Mouse (Mus musculus) stomach, embryonic 14.5 days (tissue): ENCODE measurements at regions not wholly inside any gene's neighbourhood (a gene's known extent, or its start where the extent isn't known, plus 50 kb on each side); places are given as distances from the start of the nearest gene placed in this dataset.
"Not testable (repeated sequence)": the region's sequence is repeated elsewhere in the genome, so short reads cannot be mapped to it uniquely, and the experiment has no call there.

ENCODE experiments used
- ATAC-seq: fragments of 200-750 bp; cut with Nextera tagmentation; 2 replicates; pipeline ENCODE4 v1.8.0; 2017; ENCODE audit warnings: low read depth, moderate TSS enrichment; ENCODE audit not compliant: insufficient number of reproducible peaks, insufficient read depth, low FRiP score
- H3K27ac ChIP-seq: fragments of 300-500 bp; sonication (generic); 2 replicates; pipeline ENCODE4 v1.5.1; 2014; ENCODE audit warnings: mild to moderate bottlenecking, low read length, moderate library complexity, mixed read lengths
- H3K27me3 ChIP-seq: fragments of 300-500 bp; sonication (generic); 2 replicates; pipeline ENCODE4 v1.6.1; 2014; ENCODE audit warnings: low read length, control low read depth, mixed read lengths; ENCODE audit not compliant: control insufficient read depth, insufficient read depth
- H3K36me3 ChIP-seq: fragments of 300-500 bp; sonication (generic); 2 replicates; pipeline ENCODE4 v1.6.1; 2014; ENCODE audit warnings: mild to moderate bottlenecking, control low read depth, low read length, moderate library complexity, mixed read lengths; ENCODE audit not compliant: control insufficient read depth, insufficient read depth
- H3K4me1 ChIP-seq: fragments of 300-500 bp; sonication (generic); 2 replicates; pipeline ENCODE4 v1.6.1; 2014; ENCODE audit warnings: low read length, control low read depth, mixed read lengths; ENCODE audit not compliant: control insufficient read depth, insufficient read depth
- H3K4me2 ChIP-seq: fragments of 300-500 bp; sonication (generic); replicated peaks from 2 replicates; pipeline ENCODE4 v1.6.1; 2014; ENCODE audit warnings: low read depth, low read length, control low read depth
- H3K4me3 ChIP-seq: fragments of 300-500 bp; sonication (generic); 2 replicates; pipeline ENCODE4 v1.5.1; 2014; ENCODE audit warnings: low read depth, low read length, control low read depth
- H3K9ac ChIP-seq: fragments of 300-500 bp; sonication (generic); replicated peaks from 2 replicates; pipeline ENCODE4 v1.6.1; 2014; ENCODE audit warnings: low read depth, mild to moderate bottlenecking, control low read depth, low read length, moderate library complexity, mixed read lengths
- H3K9me3 ChIP-seq: fragments of 300-500 bp; sonication (generic); 2 replicates; pipeline ENCODE4 v1.6.1; 2016; ENCODE audit warnings: low read depth, low read length, control low read depth; ENCODE audit not compliant: control insufficient read depth
- WGBS: fragments of 180-500 bp; shearing (Covaris S2); extraction: QIAGEN DNeasy Blood & Tissue Kit; methylation state at CpG from one replicate; pipeline ENCODE4 v1.1.7; 2014; 5-methylcytosine and 5-hydroxymethylcytosine counted together

- no peak overlapping the region for H3K4me3 ChIP-seq
- no peaks in the 10 kb centered on the region for H3K9me3 ChIP-seq
- peak overlapping the region; percentile 76 for H3K27ac ChIP-seq
- no peak overlapping the region for H3K9ac ChIP-seq
- no peaks in the 10 kb centered on the region for H3K36me3 ChIP-seq
- H3K4me2 ChIP-seq: no peak overlapping the region
- ATAC-seq: no peak
- no peaks in the 10 kb centered on the region for H3K27me3 ChIP-seq
- H3K4me1 ChIP-seq: peaks cover 27% of the 10 kb centered on the region
- 77% methylated on average over 8 of the region's 8 CpGs for WGBS
Measured at GRCm38 (mm10) chr1:73641456-73641855, 482.8 kb downstream of the Tns1 start.

- Histone ChIP-seq H3K4me3 (no peak overlapping the region), H3K27ac (peak overlapping the region; percentile 76), H3K27me3 (no peaks in the 10 kb centered on the region), H3K4me1 (peaks cover 27% of the 10 kb centered on the region), H3K9me3 (no peaks in the 10 kb centered on the region), H3K4me2 (no peak overlapping the region), H3K9ac (no peak overlapping the region), H3K36me3 (no peaks in the 10 kb centered on the region)
- WGBS: 29% methylated on average over 12 of the region's 12 CpGs
- peak; percentile 70; the same call in 1 of the 2 replicates for ATAC-seq
Measured at GRCm38 (mm10) chr1:73640726-73641451, 483.4 kb downstream of the Tns1 start.

- Histone ChIP-seq H3K27ac (no peak overlapping the region), H3K4me3 (no peak overlapping the region), H3K9ac (no peak overlapping the region), H3K4me1 (peaks cover 3% of the 10 kb centered on the region), H3K36me3 (no peaks in the 10 kb centered on the region), H3K4me2 (no peak overlapping the region), H3K27me3 (no peaks in the 10 kb centered on the region), H3K9me3 (no peaks in the 10 kb centered on the region)
- ATAC-seq: no peak
- WGBS: 61% methylated on average over 2 of the region's 2 CpGs
Measured at GRCm38 (mm10) chr1:73635709-73636108, 488.5 kb downstream of the Tns1 start.

- no peaks in the 10 kb centered on the region for H3K4me1 ChIP-seq
- WGBS: 90% methylated on average over 4 of the region's 4 CpGs
- H3K4me3 ChIP-seq: no peak overlapping the region
- H3K4me2 ChIP-seq: no peak overlapping the region
- no peak overlapping the region for H3K27ac ChIP-seq
- H3K36me3 ChIP-seq: no peaks in the 10 kb centered on the region
- H3K9me3 ChIP-seq: no peaks in the 10 kb centered on the region
- no peak for ATAC-seq
- no peak overlapping the region for H3K9ac ChIP-seq
- H3K27me3 ChIP-seq: no peaks in the 10 kb centered on the region
Measured at GRCm38 (mm10) chr1:73634871-73635270, 489.4 kb downstream of the Tns1 start.

DNA sequence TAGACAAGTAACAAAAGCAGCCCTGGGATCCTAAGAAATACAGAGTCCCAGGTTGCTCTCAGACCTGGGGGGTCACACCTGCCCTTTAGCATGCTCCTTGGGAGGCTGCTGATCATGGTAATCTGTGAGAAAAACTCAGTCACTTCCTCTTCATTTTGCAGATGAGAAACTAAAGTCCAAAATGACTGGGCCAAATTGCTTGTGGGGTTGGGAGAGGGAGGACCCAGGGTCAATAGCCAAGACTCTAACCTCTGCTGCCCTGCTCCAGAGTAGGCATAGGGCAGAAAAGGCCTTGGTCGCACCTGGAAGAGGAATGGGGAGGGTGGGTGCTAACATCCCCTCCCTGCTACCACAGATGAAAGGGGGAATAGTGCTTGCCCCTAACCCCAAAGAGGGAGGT lies 491.2 kb downstream of the Tns1 start:
- Histone ChIP-seq H3K9ac (no peak overlapping the region), H3K4me1 (no peaks in the 10 kb centered on the region), H3K27ac (no peak overlapping the region), H3K27me3 (no peaks in the 10 kb centered on the region), H3K9me3 (no peaks in the 10 kb centered on the region), H3K4me3 (no peak overlapping the region), H3K36me3 (no peaks in the 10 kb centered on the region), H3K4me2 (no peak overlapping the region)
- no peak for ATAC-seq
- WGBS: 69% methylated on average over 1 of the region's 1 CpGs

DNA sequence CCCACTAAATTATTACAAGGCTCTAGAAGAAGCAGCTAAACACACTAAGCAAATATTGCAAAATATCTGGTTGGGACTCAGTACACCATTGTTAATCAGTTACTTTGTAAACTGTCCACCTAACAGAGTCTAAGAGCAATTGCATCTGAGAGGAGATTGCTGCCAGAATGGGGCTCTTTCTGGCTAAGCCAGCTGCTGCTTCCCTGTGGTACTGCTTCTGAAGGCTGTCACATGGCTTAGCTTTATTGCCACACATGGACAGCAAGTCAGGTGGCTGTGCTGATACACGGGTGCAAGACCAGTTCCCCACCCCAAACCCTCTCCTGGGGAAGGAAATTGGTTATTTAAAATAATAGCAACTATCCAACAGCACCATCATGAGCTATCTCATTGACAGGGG lies 493.9 kb downstream of the Tns1 start:
- 29% methylated on average over 1 of the region's 1 CpGs for WGBS
- Histone ChIP-seq H3K27ac (no peak overlapping the region), H3K36me3 (no peaks in the 10 kb centered on the region), H3K9ac (no peak overlapping the region), H3K4me3 (no peak overlapping the region), H3K27me3 (no peaks in the 10 kb centered on the region), H3K4me2 (no peak overlapping the region), H3K9me3 (no peaks in the 10 kb centered on the region), H3K4me1 (no peaks in the 10 kb centered on the region)
- ATAC-seq: no peak

DNA sequence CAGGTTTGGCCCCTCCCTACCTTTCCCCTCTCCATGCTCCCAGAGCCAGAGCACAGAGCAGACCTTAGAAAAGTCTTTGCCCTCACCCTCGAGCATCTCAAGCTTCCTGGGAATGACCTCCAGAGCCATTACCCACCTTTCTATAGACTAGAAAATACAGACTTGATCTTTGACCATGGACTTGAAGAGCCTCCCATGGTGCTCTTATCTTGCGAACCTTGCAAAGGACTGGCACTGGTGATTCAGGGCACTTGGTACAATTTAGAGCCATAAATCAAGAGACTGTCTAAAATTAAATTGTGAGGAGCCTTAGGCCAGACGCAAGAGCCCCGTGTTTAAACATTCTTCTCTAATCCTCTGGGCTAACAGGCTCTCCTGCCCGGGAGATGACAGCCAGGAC lies 498.9 kb downstream of the Tns1 start:
- no peaks in the 10 kb centered on the region for H3K9me3 ChIP-seq

GRCm38 (mm10) chr1:73621121-73621520 lies 503.1 kb downstream of the Tns1 start:
- H3K9me3 ChIP-seq, ATAC-seq, H3K4me2 ChIP-seq, H3K4me1 ChIP-seq, H3K27me3 ChIP-seq, H3K27ac ChIP-seq, H3K9ac ChIP-seq, H3K4me3 ChIP-seq, H3K36me3 ChIP-seq: not testable (repeated sequence)
- 90% methylated on average over 5 of the region's 5 CpGs for whole genome bisulfite sequencing

More for the DNA sequence above, 498.9 kb downstream of the Tns1 start:
- no peaks in the 10 kb centered on the region for H3K27me3 ChIP-seq
- no peaks in the 10 kb centered on the region for H3K4me1 ChIP-seq
- no peak overlapping the region for H3K27ac ChIP-seq
- no peak overlapping the region for H3K4me3 ChIP-seq
- 36% methylated on average over 5 of the region's 5 CpGs for WGBS
- no peak for ATAC-seq
- H3K4me2 ChIP-seq: no peak overlapping the region
- H3K9ac ChIP-seq: no peak overlapping the region
- no peaks in the 10 kb centered on the region for H3K36me3 ChIP-seq
